Mouse (Mus musculus) liver, adult 2 months (tissue): ENCODE measurements around the gene Slc46a3. TPM values are rescaled to one million over a fixed set of nuclear protein-coding genes. Genes with fewer than 3 reads are reported as not detected.
A peak's percentile ranks its signal among the peaks of the same experiment; 100 is the strongest.
"Not testable (repeated sequence)": the region's sequence is repeated elsewhere in the genome, so short reads cannot be mapped to it uniquely, and the experiment has no call there.

Experiments
- DNase-seq: peaks from one replicate; pipeline ENCODE4 v3.0.0-alpha.2; 2011; ENCODE audit warnings: low read depth, low spot score; ENCODE audit errors: extremely low read depth
- H3K27ac ChIP-seq: fragments of 200-500 bp; replicated peaks from 2 replicates; pipeline ENCODE4 v1.5.1; 2012; ENCODE audit warnings: low read depth, mild to moderate bottlenecking, control low read depth, inconsistent platforms, low read length; ENCODE audit not compliant: insufficient read depth
- H3K27me3 ChIP-seq: fragments of 200-500 bp; 2 replicates; pipeline ENCODE4 v1.6.1; 2012; ENCODE audit warnings: mild to moderate bottlenecking, moderate library complexity, low read length, inconsistent platforms; ENCODE audit not compliant: control insufficient read depth, insufficient read depth
- H3K36me3 ChIP-seq: fragments of 200-500 bp; 2 replicates; pipeline ENCODE4 v1.6.1; 2012; ENCODE audit warnings: low read length, inconsistent platforms; ENCODE audit not compliant: control insufficient read depth, insufficient read depth
- H3K4me1 ChIP-seq: fragments of 200-500 bp; 2 replicates; pipeline ENCODE4 v1.6.1; 2011; ENCODE audit warnings: low read length; ENCODE audit not compliant: control insufficient read depth, insufficient read depth
- H3K4me3 ChIP-seq: fragments of 200-500 bp; 2 replicates; pipeline ENCODE4 v1.5.1; 2011; ENCODE audit warnings: low read depth, mild to moderate bottlenecking, control low read depth, low read length, moderate library complexity; ENCODE audit not compliant: insufficient read depth
- H3K79me2 ChIP-seq: fragments of 200-500 bp; 2 replicates; pipeline ENCODE4 v1.6.1; 2012; ENCODE audit warnings: inconsistent platforms, mild to moderate bottlenecking, low read length, moderate library complexity; ENCODE audit not compliant: control insufficient read depth, insufficient read depth
- H3K9ac ChIP-seq: fragments of 200-500 bp; 2 replicates; pipeline ENCODE4 v1.6.1; 2012; ENCODE audit warnings: low read depth, mild to moderate bottlenecking, control low read depth, inconsistent platforms, low read length
- CTCF ChIP-seq: fragments of 200-500 bp; IDR thresholded peaks from 2 replicates; pipeline ENCODE4 v1.5.1; 2011; ENCODE audit warnings: low read depth, low read length, control low read depth
- POLR2A ChIP-seq: fragments of 200-500 bp; IDR thresholded peaks from 2 replicates; pipeline ENCODE4 v1.6.1; 2011; ENCODE audit warnings: low read length, control low read depth; ENCODE audit not compliant: insufficient read depth; ENCODE audit errors: extremely low read depth
- WGBS: fragments of 180-500 bp; shearing (Covaris S2); methylation state at CpG from one replicate; pipeline ENCODE4 v1.1.7; 2018; 5-methylcytosine and 5-hydroxymethylcytosine counted together
- polyA plus RNA-seq: library from polyadenylated mRNA; depleted of rRNA; stranded (reverse); fragments of >200 nt; gene quantifications from 2 replicates; pipeline ENCODE4 v1.2.3, GENCODE M21; 2012
- total RNA-seq: library from RNA; depleted of rRNA; stranded (reverse); fragments of >200 nt; gene quantifications from 2 replicates; pipeline ENCODE4 v1.2.3, GENCODE M21; 2014

Gene Slc46a3
- total and polyA plus RNA-seq, 2 experiments = 58.3 to 88.3 TPM

GRCm38 (mm10) chr5:147898968-147899549 lies 4.4 kb upstream of the Slc46a3 start:
- WGBS = 76% methylated on average over 4 of the region's 4 CpGs
- no peak overlapping the region for H3K27ac ChIP-seq
- no peaks in the 10 kb centered on the region; the same call in 1 of the 2 replicates for H3K4me1 ChIP-seq
- H3K36me3 ChIP-seq = no peaks in the 10 kb centered on the region
- no peaks in the 10 kb centered on the region for H3K79me2 ChIP-seq
- no peak overlapping the region for H3K9ac ChIP-seq
- no peaks in the 10 kb centered on the region for H3K27me3 ChIP-seq
- TF ChIP-seq CTCF (no peak), POLR2A (no peak)
- H3K4me3 ChIP-seq = no peak overlapping the region
- no peak for DNase-seq

- H3K36me3 ChIP-seq = no peaks in the 10 kb centered on the region
- H3K79me2 ChIP-seq = no peaks in the 10 kb centered on the region
- no peak for TF ChIP-seq CTCF
- no peak for TF ChIP-seq POLR2A
- DNase-seq = no peak
- H3K4me3 ChIP-seq = no peak overlapping the region
- no peaks in the 10 kb centered on the region for H3K27me3 ChIP-seq
- peaks cover 2% of the 10 kb centered on the region; the same call in 1 of the 2 replicates for H3K4me1 ChIP-seq
- H3K27ac ChIP-seq = no peak overlapping the region
- no peak overlapping the region for H3K9ac ChIP-seq
- WGBS = 87% methylated on average over 2 of the region's 2 CpGs
Measured at GRCm38 (mm10) chr5:147898254-147898653, 3.6 kb upstream of the Slc46a3 start.

- 79% methylated on average over 4 of the region's 4 CpGs for WGBS
- not testable (repeated sequence) for H3K27ac ChIP-seq, H3K79me2 ChIP-seq
Measured at GRCm38 (mm10) chr5:147896501-147896900, 1.9 kb upstream of the Slc46a3 start.

GRCm38 (mm10) chr5:147895436-147896198 lies 1.0 kb upstream of the Slc46a3 start:
- Histone ChIP-seq H3K4me3 (no peak overlapping the region), H3K27me3 (no peaks in the 10 kb centered on the region), H3K4me1 (peaks cover 10% of the 10 kb centered on the region), H3K27ac (no peak overlapping the region), H3K36me3 (0 out of 2 replicates have a peak, but pooled peaks cover 1% of the 10 kb centered on the region), H3K9ac (no peak overlapping the region), H3K79me2 (peaks cover 5% of the 10 kb centered on the region; the same call in 1 of the 2 replicates)
- DNase-seq = peak; percentile 36
- TF ChIP-seq POLR2A = no peak
- no peak for TF ChIP-seq CTCF
- WGBS = 59% methylated on average over 16 of the region's 16 CpGs

More at GRCm38 (mm10) chr5:147896501-147896900, 1.9 kb upstream of the Slc46a3 start:
- not testable (repeated sequence) for H3K36me3 ChIP-seq, DNase-seq, H3K9ac ChIP-seq, H3K27me3 ChIP-seq, H3K4me3 ChIP-seq, H3K4me1 ChIP-seq

DNA sequence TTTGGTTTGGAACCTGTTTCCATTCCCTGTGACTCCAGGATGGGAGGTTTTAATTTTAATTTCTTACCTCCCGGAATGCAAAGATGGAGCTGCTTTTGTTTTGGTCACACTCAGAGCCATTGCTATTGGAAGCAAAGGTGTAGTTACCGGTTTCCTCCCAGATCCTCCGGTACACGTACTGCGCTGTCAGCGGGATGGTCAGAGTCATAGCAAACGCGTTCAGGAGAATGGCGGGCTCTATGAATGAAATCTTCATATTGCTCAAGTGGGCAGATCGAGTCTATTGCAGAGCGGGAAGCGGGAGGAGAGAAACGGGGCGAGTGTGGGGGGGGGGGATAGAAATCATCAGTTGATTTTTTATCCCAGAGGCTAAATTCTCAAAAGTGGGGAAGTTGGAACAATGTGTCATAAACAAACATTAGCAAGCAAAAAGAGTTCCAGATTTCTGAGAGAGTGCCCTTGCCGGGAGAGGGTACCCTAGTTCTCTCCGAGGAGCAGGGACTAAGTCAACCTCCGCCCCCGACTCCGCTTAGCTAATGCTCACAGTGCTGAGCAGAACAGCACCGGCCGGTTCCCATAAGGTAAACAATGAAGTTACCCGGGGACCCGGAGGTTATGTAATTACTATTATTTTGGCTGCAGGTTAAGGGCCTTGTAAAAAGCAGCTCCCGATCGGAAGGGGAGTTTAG lies 705 bp downstream of the Slc46a3 start:
- Histone ChIP-seq H3K27me3 (no peaks in the 10 kb centered on the region), H3K36me3 (peaks cover 5% of the 10 kb centered on the region; the same call in 1 of the 2 replicates), H3K4me3 (peak overlapping the region; percentile 88), H3K79me2 (peaks cover 5% of the 10 kb centered on the region; the same call in 1 of the 2 replicates), H3K9ac (peak overlapping the region; percentile 92), H3K27ac (peak overlapping the region; percentile 97), H3K4me1 (peaks cover 10% of the 10 kb centered on the region)
- WGBS = 3% methylated on average over 25 of the region's 25 CpGs
- TF ChIP-seq POLR2A = no peak
- TF ChIP-seq CTCF = no peak
- DNase-seq = peak; percentile 82
